Mouse (Mus musculus): ENCODE results near the gene Afg1l.

DNA sequence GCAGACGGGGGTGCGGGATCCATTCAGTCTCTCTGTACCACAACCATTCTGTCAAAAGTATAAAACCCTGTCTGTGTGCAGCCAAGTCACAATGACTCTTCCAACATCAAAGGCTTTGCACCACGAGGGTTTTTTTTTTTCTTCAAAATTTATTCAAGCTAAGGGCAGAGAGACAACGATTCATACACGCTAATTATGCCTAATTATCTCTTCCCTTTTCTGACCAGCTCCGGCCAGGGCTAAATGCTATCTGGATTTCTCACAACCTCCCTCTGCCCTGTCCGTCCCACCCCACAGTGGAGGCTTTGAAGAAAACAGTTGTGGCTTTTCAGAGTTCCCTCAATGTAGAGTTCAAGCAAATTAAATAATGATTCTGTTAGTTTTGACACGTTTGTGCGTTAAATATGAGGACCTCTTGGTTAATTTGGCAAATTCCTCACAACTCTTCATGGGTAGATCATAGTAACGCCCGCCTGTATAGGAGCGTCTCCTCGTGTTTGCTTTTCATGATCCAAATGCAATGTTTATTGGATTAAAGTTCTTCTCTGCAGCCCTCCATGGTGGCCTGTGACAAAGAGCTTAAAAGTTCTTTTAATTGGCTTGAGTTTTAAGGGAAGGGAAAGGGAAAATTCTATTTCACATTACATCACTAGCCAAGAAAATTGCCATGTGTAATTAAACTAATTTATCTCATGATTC lies 93.3 kb downstream of the Afg1l start:
- no peak for TF ChIP-seq GATA1 (IDR thresholded peaks at IDR 0.05; ENCODE audit: borderline replicate concordance, low read length)
- TF ChIP-seq FLI1 (IDR thresholded peaks at IDR 0.05; ENCODE audit: low read length) = no peak

Data from megakaryocyte, embryonic 14.5 days (primary cell).